7 mouse cellular contexts compared by ENCODE assay signal in genomic region chr5:137629306-137629721, GRCm38 (mm10). TPM values are rescaled to one million over a fixed set of nuclear protein-coding genes. Genes with fewer than 3 reads are reported as not detected.
DNase-seq lines count a peak whose midpoint lies in the region; ATAC-seq and TF ChIP-seq lines count a peak whose summit lies in the region.

No protein-coding gene starts in this region.

- no peaks in the 10 kb centered on the region for H3K27me3 ChIP-seq in lung, postnatal 0 days (replicated peaks; ENCODE audit: insufficient read depth, low read length)
- no peaks in the 10 kb centered on the region for H3K27me3 ChIP-seq in stomach, embryonic 14.5 days (ENCODE audit: control insufficient read depth, insufficient read depth, low read length)

- H3K27ac ChIP-seq in lung, postnatal 0 days (ENCODE audit: low read length): peak overlapping the region; percentile 98
- peak overlapping the region; percentile 97 for H3K27ac ChIP-seq in stomach, embryonic 14.5 days (ENCODE audit: low read length)

- under 1% methylated on average over 21 of the region's 23 CpGs for WGBS in lung, postnatal 0 days
- WGBS in stomach, embryonic 14.5 days: under 1% methylated on average over 23 of the region's 23 CpGs

- no peaks in the 10 kb centered on the region; the same call in 1 of the 2 replicates for H3K36me3 ChIP-seq in lung, postnatal 0 days (ENCODE audit: insufficient read depth, low read length)
- H3K36me3 ChIP-seq in stomach, embryonic 14.5 days (ENCODE audit: control insufficient read depth, insufficient read depth, low read length): peaks cover 17% of the 10 kb centered on the region

- peak overlapping the region; percentile 73 for H3K9ac ChIP-seq in lung, postnatal 0 days (replicated peaks; ENCODE audit: low read depth)
- peak overlapping the region; percentile 82 for H3K9ac ChIP-seq in stomach, embryonic 14.5 days (replicated peaks; ENCODE audit: low read depth, low read length)

- ATAC-seq in erythroblast, adult 5-6 weeks (replicated peaks; ENCODE audit: low FRiP score, poor library complexity, severe bottlenecking): peak; percentile 26; the same call in 1 of the 2 replicates
- peak; percentile 27 for ATAC-seq in lung, postnatal 0 days
- peak; percentile 29 for ATAC-seq in stomach, embryonic 14.5 days (ENCODE audit: insufficient number of reproducible peaks, insufficient read depth, low FRiP score, low read depth)
- no peak for ATAC-seq in CD4-positive, CD25-positive, alpha-beta regulatory T cell, adult 4 months

- H3K4me3 ChIP-seq in lung, postnatal 0 days (ENCODE audit: low read depth, low read length): peak overlapping the region; percentile 89
- H3K4me3 ChIP-seq in stomach, embryonic 14.5 days (ENCODE audit: low read depth, low read length): peak overlapping the region; percentile 91

- DNase-seq in urinary bladder, postnatal 14 days (ENCODE audit: low spot score): peak; percentile 70
- DNase-seq in urinary bladder, postnatal 10 days (ENCODE audit: low spot score): no peak
- DNase-seq in kidney, adult 9 months: peak; percentile 86
- DNase-seq in lung, postnatal 0 days (ENCODE audit: low spot score): peak; percentile 90

- H3K4me1 ChIP-seq in lung, postnatal 0 days (ENCODE audit: insufficient read depth, low read depth, low read length): peaks cover 36% of the 10 kb centered on the region
- H3K4me1 ChIP-seq in stomach, embryonic 14.5 days (ENCODE audit: control insufficient read depth, insufficient read depth, low read length): peaks cover 27% of the 10 kb centered on the region

- peak overlapping the region; percentile 70 for H3K4me2 ChIP-seq in lung, postnatal 0 days (replicated peaks; ENCODE audit: low read depth, low read length)
- peak overlapping the region; percentile 61 for H3K4me2 ChIP-seq in stomach, embryonic 14.5 days (replicated peaks; ENCODE audit: low read depth, low read length)

- no peak for TF ChIP-seq CTCF in lung, postnatal 0 days (IDR thresholded peaks at IDR 0.05)

- no peaks in the 10 kb centered on the region for H3K9me3 ChIP-seq in lung, postnatal 0 days (ENCODE audit: low read length)
- H3K9me3 ChIP-seq in stomach, embryonic 14.5 days (ENCODE audit: control insufficient read depth, low read depth, low read length): no peaks in the 10 kb centered on the region

- no peak; the same call in 1 of the 2 replicates for TF ChIP-seq EP300 in lung, postnatal 0 days (IDR thresholded peaks at IDR 0.05)

RNA-seq across cellular contexts. Expression of gene Gm20605, which starts 0.3 kb away (rescaled TPM):
- total RNA-seq in erythroblast, adult 5-6 weeks (2015; ENCODE audit: low replicate concordance): 1.9 and 6.3 TPM in 2 replicates
- total RNA-seq in erythroblast, adult 5-6 weeks (2017; ENCODE audit: low replicate concordance): 0.94 and 4.7 TPM in 2 replicates
- polyA plus RNA-seq in lung, postnatal 0 days (2015; fragmentation: Nextera tagmentation; extraction: Ambion mirVana): 11.6 and 12.3 TPM in 2 replicates
- polyA plus RNA-seq in stomach, embryonic 14.5 days (2014; fragmentation: Nextera tagmentation; extraction: Ambion mirVana): 8.1 and 10.7 TPM in 2 replicates
- polyA plus RNA-seq in CD4-positive, CD25-positive, alpha-beta regulatory T cell, adult 4 months (2017; shearing (Covaris generic)): 10 to 100 TPM; 11.5 to 15.5 TPM

RNA-seq across cellular contexts. Expression of gene Lrch4, which starts 0.4 kb away (rescaled TPM):
- 9.0 and 27.2 TPM in 2 replicates for total RNA-seq in erythroblast, adult 5-6 weeks (2015; ENCODE audit: low replicate concordance)
- 10.6 and 13.9 TPM in 2 replicates for total RNA-seq in erythroblast, adult 5-6 weeks (2017; ENCODE audit: low replicate concordance)
- 47.4 and 50.7 TPM in 2 replicates for polyA plus RNA-seq in lung, postnatal 0 days (2015; fragmentation: Nextera tagmentation; extraction: Ambion mirVana)
- 37.1 and 39.2 TPM in 2 replicates for polyA plus RNA-seq in stomach, embryonic 14.5 days (2014; fragmentation: Nextera tagmentation; extraction: Ambion mirVana)
- 10 to 100 TPM; 46.5 to 81.2 TPM for polyA plus RNA-seq in CD4-positive, CD25-positive, alpha-beta regulatory T cell, adult 4 months (2017; shearing (Covaris generic))

RNA-seq across cellular contexts. Expression of gene Fbxo24, which starts 0.5 kb away (rescaled TPM):
- not detected in 2 replicates for total RNA-seq in erythroblast, adult 5-6 weeks (2015; ENCODE audit: low replicate concordance)
- not detected in 2 replicates for total RNA-seq in erythroblast, adult 5-6 weeks (2017; ENCODE audit: low replicate concordance)
- 0.19 and 0.51 TPM in 2 replicates for polyA plus RNA-seq in lung, postnatal 0 days (2015; fragmentation: Nextera tagmentation; extraction: Ambion mirVana)
- polyA plus RNA-seq in stomach, embryonic 14.5 days (2014; fragmentation: Nextera tagmentation; extraction: Ambion mirVana): 0.14 and 0.20 TPM in 2 replicates
- polyA plus RNA-seq in CD4-positive, CD25-positive, alpha-beta regulatory T cell, adult 4 months (2017; shearing (Covaris generic)): under 1 TPM; 0.46 to 0.49 TPM

RNA-seq across cellular contexts. Expression of gene Sap25, which starts 11.8 kb away (rescaled TPM):
- total RNA-seq in erythroblast, adult 5-6 weeks (2015; ENCODE audit: low replicate concordance): 11.0 and 17.1 TPM in 2 replicates
- 3.1 and 4.8 TPM in 2 replicates for total RNA-seq in erythroblast, adult 5-6 weeks (2017; ENCODE audit: low replicate concordance)
- polyA plus RNA-seq in lung, postnatal 0 days (2015; fragmentation: Nextera tagmentation; extraction: Ambion mirVana): 12.3 and 13.2 TPM in 2 replicates
- 9.8 and 9.9 TPM in 2 replicates for polyA plus RNA-seq in stomach, embryonic 14.5 days (2014; fragmentation: Nextera tagmentation; extraction: Ambion mirVana)
- polyA plus RNA-seq in CD4-positive, CD25-positive, alpha-beta regulatory T cell, adult 4 months (2017; shearing (Covaris generic)): 10 to 100 TPM; 43.0 to 46.6 TPM

RNA-seq across cellular contexts. Expression of gene Pcolce, which starts 15.7 kb away (rescaled TPM):
- not detected in 2 replicates for total RNA-seq in erythroblast, adult 5-6 weeks (2015; ENCODE audit: low replicate concordance)
- not detected in 2 replicates for total RNA-seq in erythroblast, adult 5-6 weeks (2017; ENCODE audit: low replicate concordance)
- 86.6 and 101 TPM in 2 replicates for polyA plus RNA-seq in lung, postnatal 0 days (2015; fragmentation: Nextera tagmentation; extraction: Ambion mirVana)
- polyA plus RNA-seq in stomach, embryonic 14.5 days (2014; fragmentation: Nextera tagmentation; extraction: Ambion mirVana): 143 and 145 TPM in 2 replicates
- polyA plus RNA-seq in CD4-positive, CD25-positive, alpha-beta regulatory T cell, adult 4 months (2017; shearing (Covaris generic)): 1 to 10 TPM in 1 of 2 experiments, not detected in 1; 1.4 TPM
